Mouse (Mus musculus): ENCODE results near the gene Rmi2.

DNA sequence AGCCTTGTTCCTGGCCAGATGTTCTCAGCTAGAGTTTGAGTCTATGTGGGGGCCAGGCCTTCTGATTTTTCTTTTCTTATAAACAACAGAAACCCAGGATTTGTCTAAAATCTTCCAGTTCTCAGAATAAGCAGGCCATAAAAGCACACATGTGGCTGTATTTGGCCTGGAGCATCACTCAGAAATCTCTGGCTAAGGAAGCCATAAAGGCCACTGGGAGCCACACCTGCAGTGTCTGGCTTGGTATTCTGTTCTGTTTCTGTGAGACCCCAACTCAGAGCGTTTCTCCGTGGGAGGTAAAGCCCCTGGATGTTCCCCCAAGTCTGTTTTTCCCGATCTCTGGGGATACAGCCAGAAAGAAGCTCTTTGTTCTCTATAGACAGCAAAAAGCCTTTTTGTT, 61.0 kb downstream of the Rmi2 start:
- TF ChIP-seq CTCF (IDR thresholded peaks at IDR 0.05; ENCODE audit: low read depth, low read length) (no peak), POLR2A (IDR thresholded peaks at IDR 0.05; ENCODE audit: insufficient read depth, low read length) (no peak)
